Mouse (Mus musculus): ENCODE data around the gene Pjvk. TPM values are rescaled to one million over a fixed set of nuclear protein-coding genes. Genes with fewer than 3 reads are reported as not detected.
A peak's percentile ranks its signal among the peaks of the same experiment; 100 is the strongest.

The Pjvk gene
- polyA plus RNA-seq, 1 experiment from 2014 or later = 0.61 TPM

DNA sequence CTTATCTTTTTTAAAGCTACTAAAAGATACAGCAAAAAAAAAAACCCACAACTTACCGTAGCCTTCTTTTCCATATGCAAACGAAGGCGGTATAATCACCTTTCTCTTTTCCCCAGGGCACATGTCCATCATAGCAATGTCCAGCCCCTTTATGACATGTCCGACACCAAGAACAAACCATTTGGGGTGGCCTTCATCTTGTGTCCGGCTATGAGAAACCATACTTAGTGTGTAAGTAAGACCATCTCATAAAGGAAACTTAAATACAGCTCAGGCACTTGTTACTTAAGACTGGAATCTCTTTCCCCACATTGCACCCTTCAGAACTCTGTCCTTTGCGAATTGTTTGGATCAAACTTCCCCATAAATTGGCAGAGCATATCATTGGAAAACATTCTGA lies 23.4 kb downstream of the Pjvk start:
- Histone ChIP-seq H3K27ac (no peak overlapping the region), H3K4me2 (replicated peaks) (peak overlapping the region; percentile 64), H3K9me3 (no peaks in the 10 kb centered on the region), H3K4me3 (peak overlapping the region; percentile 48), H3K36me3 (no peaks in the 10 kb centered on the region), H3K4me1 (peaks cover 8% of the 10 kb centered on the region), H3K9ac (no peak overlapping the region), H3K27me3 (no peaks in the 10 kb centered on the region)
- 87% methylated on average over 6 of the region's 6 CpGs for WGBS
- no peak for ATAC-seq (ENCODE audit: insufficient number of reproducible peaks, insufficient read depth, low FRiP score, low TSS enrichment)

DNA sequence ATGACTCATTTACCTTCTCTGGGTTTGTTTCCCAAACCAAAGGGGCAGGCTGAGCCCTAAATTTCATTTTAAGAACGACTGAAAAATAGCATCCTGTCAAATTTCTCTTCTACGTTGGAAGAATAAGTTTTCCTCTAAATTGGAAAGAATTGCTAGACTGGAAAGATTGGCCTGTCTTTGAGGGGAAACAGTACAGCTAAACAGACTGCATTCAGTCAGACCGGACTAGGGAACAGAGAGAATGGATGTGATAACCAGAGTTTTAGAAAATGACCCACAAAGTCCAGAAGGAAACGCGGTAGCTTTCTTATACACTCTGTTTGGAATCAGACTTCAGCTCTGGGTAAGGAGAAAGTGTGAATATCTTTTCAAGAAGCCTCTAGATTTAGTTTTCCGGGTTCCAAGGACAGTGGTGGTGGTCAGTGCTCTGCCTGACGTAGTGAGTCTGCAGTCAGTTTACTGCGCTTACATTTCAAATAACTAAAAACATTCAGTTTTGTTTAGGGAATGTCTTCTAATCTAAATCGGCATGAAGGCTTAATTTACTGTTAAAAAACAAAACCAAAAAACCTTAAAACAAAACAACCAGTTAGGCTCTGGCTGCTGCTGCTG lies 24.0 kb downstream of the Pjvk start:
- no peaks in the 10 kb centered on the region for H3K36me3 ChIP-seq
- peak overlapping the region; percentile 83 for H3K27ac ChIP-seq
- H3K4me3 ChIP-seq = peak overlapping the region; percentile 48
- no peaks in the 10 kb centered on the region for H3K9me3 ChIP-seq
- peak overlapping the region; percentile 64 for H3K4me2 ChIP-seq (replicated peaks)
- 30% methylated on average over 9 of the region's 9 CpGs for WGBS
- no peaks in the 10 kb centered on the region for H3K27me3 ChIP-seq
- H3K4me1 ChIP-seq = peaks cover 10% of the 10 kb centered on the region
- peak overlapping the region; percentile 68 for H3K9ac ChIP-seq
- ATAC-seq (ENCODE audit: insufficient number of reproducible peaks, insufficient read depth, low FRiP score, low TSS enrichment) = no peak

DNA sequence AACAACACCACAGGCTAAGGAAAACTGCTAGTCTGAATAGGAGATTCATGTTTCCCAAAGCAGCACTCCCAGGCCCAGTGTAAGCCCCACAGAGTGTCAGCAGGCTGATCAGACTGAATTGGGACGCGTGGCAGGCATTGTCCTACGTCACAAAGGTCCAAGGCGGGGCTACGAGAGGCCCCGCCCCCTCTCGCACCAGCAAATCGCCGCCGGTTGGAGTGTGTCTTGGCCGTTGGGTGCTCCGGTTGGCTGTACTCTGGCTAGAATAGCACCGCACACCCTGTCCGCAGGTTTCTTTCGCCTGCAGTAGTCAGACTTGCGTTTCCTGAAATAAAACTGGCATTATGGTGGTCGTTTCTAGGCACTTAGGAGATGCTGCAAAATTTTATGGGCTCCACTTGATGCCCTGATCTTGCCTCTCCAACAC lies 24.7 kb downstream of the Pjvk start, which contains the start of gene Fkbp7:
Gene Fkbp7 (minus strand): TSS at position 151 of the 427 bp plus-strand sequence.
- Histone ChIP-seq H3K27me3 (no peaks in the 10 kb centered on the region), H3K4me1 (peaks cover 10% of the 10 kb centered on the region), H3K4me2 (replicated peaks) (peak within 1 kb of the TSS; percentile 64), H3K27ac (peak within 1 kb of the TSS; percentile 83), H3K4me3 (peak within 1 kb of the TSS; percentile 48), H3K9ac (peak within 1 kb of the TSS; percentile 68), H3K36me3 (no peaks in the 10 kb centered on the region), H3K9me3 (no peaks in the 10 kb centered on the region)
- under 1% methylated on average over 17 of the region's 17 CpGs for WGBS
- peak; percentile 92 for ATAC-seq (ENCODE audit: insufficient number of reproducible peaks, insufficient read depth, low FRiP score, low TSS enrichment)

- peak overlapping the region; percentile 48 for H3K4me3 ChIP-seq
- no peaks in the 10 kb centered on the region for H3K27me3 ChIP-seq
- no peaks in the 10 kb centered on the region for H3K9me3 ChIP-seq
- peaks cover 10% of the 10 kb centered on the region for H3K4me1 ChIP-seq
- H3K36me3 ChIP-seq = 0 out of 2 replicates have a peak, but pooled peaks cover 4% of the 10 kb centered on the region
- 0 out of 2 replicates have a peak overlapping the region, but pooled peaks have one; percentile 68 for H3K9ac ChIP-seq
- WGBS = 36% methylated on average over 7 of the region's 7 CpGs
- H3K4me2 ChIP-seq (replicated peaks) = peak overlapping the region; percentile 64
- no peak for ATAC-seq (ENCODE audit: insufficient number of reproducible peaks, insufficient read depth, low FRiP score, low TSS enrichment)
- H3K27ac ChIP-seq = peak overlapping the region; percentile 83; the same call in 1 of the 2 replicates
Observed at GRCm38 (mm10) chr2:76673472-76674081, 25.3 kb downstream of the Pjvk start.

DNA sequence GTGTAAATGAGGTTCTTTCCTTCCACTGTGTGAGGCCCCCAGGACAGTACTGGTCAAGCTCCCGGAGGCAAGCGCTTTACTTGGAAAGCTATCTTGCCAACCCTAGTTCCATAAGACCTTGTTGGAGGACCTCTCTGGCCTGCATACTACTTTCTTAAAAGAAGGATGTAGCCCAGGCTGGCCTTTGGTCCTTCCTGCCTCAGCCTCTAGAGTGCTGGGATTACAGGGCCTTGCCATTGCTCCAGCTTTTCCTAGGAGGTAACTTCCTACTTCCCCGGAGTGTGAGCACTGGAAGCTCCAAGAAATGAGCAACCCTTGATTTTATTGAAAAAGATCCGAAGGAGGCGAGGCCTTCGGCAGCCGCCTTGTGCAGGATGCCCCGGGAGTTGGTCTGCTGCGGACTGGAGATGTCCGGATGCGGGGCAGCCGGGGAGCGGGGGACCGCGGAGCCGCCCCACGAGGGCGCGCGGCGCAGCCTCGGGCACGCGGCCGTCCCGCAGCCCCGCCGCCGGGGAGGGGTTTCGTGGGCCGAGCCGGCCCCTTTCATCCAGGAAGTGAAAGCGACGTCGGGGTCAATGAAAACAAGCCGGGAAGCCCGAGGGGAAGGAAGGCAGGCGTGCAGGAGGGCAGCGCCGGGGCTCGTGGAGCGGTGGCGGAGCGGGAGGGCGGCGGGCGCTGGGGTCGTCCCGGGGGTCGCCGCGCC lies 26.6 kb downstream of the Pjvk start, which contains the start of gene Plekha3:
Gene Plekha3 (plus strand): TSS at position 557 of the 703 bp plus-strand sequence.
- WGBS = 5% methylated on average over 44 of the region's 52 CpGs
- peak; percentile 57 for ATAC-seq (ENCODE audit: insufficient number of reproducible peaks, insufficient read depth, low FRiP score, low TSS enrichment)
- H3K9ac ChIP-seq = peak within 1 kb of the TSS; percentile 88
- H3K4me1 ChIP-seq = peaks cover 10% of the 10 kb centered on the region
- H3K36me3 ChIP-seq = 0 out of 2 replicates have a peak, but pooled peaks cover 9% of the 10 kb centered on the region
- no peaks in the 10 kb centered on the region for H3K27me3 ChIP-seq
- peak within 1 kb of the TSS; percentile 56 for H3K4me2 ChIP-seq (replicated peaks)
- H3K4me3 ChIP-seq = peak within 1 kb of the TSS; percentile 78
- H3K9me3 ChIP-seq = no peaks in the 10 kb centered on the region
- H3K27ac ChIP-seq = peak within 1 kb of the TSS; percentile 85

GRCm38 (mm10) chr2:76675451-76675850 lies 27.2 kb downstream of the Pjvk start:
- peak; percentile 18; the same call in 1 of the 2 replicates for ATAC-seq (ENCODE audit: insufficient number of reproducible peaks, insufficient read depth, low FRiP score, low TSS enrichment)
- WGBS = under 1% methylated on average over 35 of the region's 44 CpGs

DNA sequence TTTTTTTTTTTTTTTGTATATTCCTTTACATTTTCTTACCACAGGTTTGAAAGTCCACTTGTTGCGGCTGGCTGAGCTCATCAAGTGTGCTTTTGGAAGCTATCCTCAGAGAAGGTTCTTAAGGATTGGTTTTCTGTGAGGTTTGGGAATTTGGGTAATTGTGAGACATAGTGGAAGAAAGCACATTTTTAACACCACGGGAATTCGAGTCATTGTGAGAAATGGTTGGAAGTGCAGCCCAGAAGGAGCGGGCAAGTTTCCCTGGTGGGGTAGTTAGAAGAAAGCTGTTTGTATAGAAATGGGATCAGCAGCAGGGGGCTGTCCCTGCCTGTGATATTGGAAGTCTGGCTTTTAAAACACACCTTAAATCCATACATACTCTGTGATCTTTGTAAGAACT lies 27.7 kb downstream of the Pjvk start:
- Histone ChIP-seq H3K9ac (peak overlapping the region; percentile 88; the same call in 1 of the 2 replicates), H3K9me3 (no peaks in the 10 kb centered on the region), H3K27ac (no peak overlapping the region), H3K4me1 (peaks cover 10% of the 10 kb centered on the region), H3K36me3 (0 out of 2 replicates have a peak, but pooled peaks cover 13% of the 10 kb centered on the region), H3K27me3 (no peaks in the 10 kb centered on the region), H3K4me2 (replicated peaks) (peak overlapping the region; percentile 56), H3K4me3 (peak overlapping the region; percentile 78)
- ATAC-seq (ENCODE audit: insufficient number of reproducible peaks, insufficient read depth, low FRiP score, low TSS enrichment) = no peak
- WGBS = 9% methylated on average over 4 of the region's 4 CpGs

More at GRCm38 (mm10) chr2:76675451-76675850, 27.2 kb downstream of the Pjvk start:
- Histone ChIP-seq H3K36me3 (0 out of 2 replicates have a peak, but pooled peaks cover 12% of the 10 kb centered on the region), H3K27ac (peak overlapping the region; percentile 85), H3K4me2 (replicated peaks) (peak overlapping the region; percentile 56), H3K9me3 (no peaks in the 10 kb centered on the region), H3K4me1 (peaks cover 10% of the 10 kb centered on the region), H3K9ac (peak overlapping the region; percentile 88), H3K4me3 (peak overlapping the region; percentile 78), H3K27me3 (no peaks in the 10 kb centered on the region)

DNA sequence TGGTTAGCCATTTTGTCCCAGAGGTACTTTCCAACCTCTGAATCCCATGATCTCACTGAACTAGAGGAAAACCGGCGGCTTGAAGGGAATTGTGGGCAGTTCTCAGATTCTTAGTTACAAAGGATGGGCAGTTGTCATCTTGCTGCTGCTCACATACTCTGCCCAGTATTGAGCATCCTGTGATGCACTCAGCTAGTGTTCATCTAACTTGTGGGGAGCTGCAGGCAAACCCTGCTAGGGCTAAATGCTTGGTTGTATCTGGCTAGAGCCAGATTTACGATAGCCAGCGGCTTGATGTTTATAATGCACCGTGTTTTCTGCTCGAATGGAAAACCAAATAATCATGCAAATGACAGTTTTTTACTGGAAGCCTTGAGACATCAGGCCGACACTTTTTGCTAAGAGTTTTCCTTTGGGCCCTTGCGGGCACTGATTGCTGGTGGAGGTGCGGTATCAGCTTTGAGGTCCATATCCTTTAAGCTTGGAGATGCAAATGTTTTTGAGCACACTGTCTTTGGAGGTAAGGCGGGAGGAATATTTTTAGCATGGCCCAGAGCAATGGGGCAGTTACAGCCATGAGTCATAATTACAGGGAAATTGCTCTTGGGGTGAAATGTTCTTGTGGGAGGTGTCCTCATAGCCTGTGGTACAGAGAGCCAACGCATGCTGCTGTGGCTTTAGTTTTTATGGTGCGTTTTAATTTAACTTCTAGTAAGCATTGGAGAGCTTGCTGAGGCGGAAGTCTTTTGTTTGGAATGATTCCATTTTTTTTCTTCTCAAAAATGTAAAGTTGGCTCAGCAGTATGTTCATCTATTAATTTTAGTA lies 28.3 kb downstream of the Pjvk start:
- Histone ChIP-seq H3K4me1 (peaks cover 10% of the 10 kb centered on the region), H3K36me3 (peaks cover 13% of the 10 kb centered on the region; the same call in 1 of the 2 replicates), H3K4me3 (peak overlapping the region; percentile 78), H3K27me3 (no peaks in the 10 kb centered on the region), H3K4me2 (replicated peaks) (peak overlapping the region; percentile 56), H3K9me3 (no peaks in the 10 kb centered on the region), H3K27ac (no peak overlapping the region), H3K9ac (0 out of 2 replicates have a peak overlapping the region, but pooled peaks have one; percentile 88)
- 60% methylated on average over 13 of the region's 13 CpGs for WGBS
- ATAC-seq (ENCODE audit: insufficient number of reproducible peaks, insufficient read depth, low FRiP score, low TSS enrichment) = no peak

DNA sequence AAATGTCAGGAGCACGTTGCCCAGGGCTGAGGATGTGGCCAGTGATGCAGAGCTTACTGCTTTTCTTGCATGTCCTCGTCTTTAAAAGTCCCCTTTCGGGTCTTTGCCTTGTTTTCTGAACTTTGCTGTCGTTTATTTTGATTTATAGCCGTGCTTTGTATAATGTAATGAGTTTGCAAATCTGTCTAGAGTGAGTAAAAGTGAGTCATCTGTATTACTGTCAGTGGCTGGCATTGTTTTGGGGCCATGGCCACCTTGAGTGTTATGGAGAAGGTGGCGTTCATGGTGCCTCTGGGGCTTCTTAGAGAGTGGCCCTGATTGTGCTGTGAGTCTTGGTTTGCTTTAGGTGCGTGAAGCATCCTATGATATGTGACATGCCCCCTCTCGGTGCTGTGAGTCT lies 34.0 kb downstream of the Pjvk start:
- WGBS = 92% methylated on average over 8 of the region's 8 CpGs
- Histone ChIP-seq H3K4me2 (replicated peaks) (no peak overlapping the region), H3K4me3 (no peak overlapping the region), H3K27me3 (no peaks in the 10 kb centered on the region), H3K9ac (no peak overlapping the region), H3K4me1 (no peaks in the 10 kb centered on the region), H3K36me3 (peaks cover 59% of the 10 kb centered on the region), H3K27ac (no peak overlapping the region), H3K9me3 (no peaks in the 10 kb centered on the region)
- ATAC-seq (ENCODE audit: insufficient number of reproducible peaks, insufficient read depth, low FRiP score, low TSS enrichment) = no peak

DNA sequence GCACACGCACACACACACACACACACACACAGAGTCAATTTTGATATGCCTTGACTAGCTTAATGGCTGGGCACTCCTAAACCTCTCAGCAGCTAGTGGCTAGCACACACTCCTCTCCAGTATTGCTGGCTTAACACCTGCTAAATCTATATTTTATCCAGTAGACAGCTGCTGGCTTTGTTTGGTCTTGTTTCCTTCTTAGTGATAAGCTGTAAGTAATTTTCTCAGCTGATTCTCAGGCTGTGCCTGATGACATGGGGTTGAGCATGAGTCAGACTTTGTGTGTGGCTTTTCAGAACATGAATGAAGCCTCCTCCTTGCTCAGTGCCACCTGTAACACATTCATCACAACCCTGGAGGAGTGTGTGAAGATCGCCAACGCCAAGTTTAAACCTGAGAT lies 38.7 kb downstream of the Pjvk start:
- Histone ChIP-seq H3K27ac (no peak overlapping the region), H3K4me3 (no peak overlapping the region), H3K4me2 (replicated peaks) (no peak overlapping the region), H3K4me1 (no peaks in the 10 kb centered on the region), H3K9me3 (no peaks in the 10 kb centered on the region), H3K36me3 (peaks cover 77% of the 10 kb centered on the region), H3K27me3 (no peaks in the 10 kb centered on the region), H3K9ac (no peak overlapping the region)
- WGBS = 92% methylated on average over 3 of the region's 3 CpGs
- ATAC-seq (ENCODE audit: insufficient number of reproducible peaks, insufficient read depth, low FRiP score, low TSS enrichment) = no peak

DNA sequence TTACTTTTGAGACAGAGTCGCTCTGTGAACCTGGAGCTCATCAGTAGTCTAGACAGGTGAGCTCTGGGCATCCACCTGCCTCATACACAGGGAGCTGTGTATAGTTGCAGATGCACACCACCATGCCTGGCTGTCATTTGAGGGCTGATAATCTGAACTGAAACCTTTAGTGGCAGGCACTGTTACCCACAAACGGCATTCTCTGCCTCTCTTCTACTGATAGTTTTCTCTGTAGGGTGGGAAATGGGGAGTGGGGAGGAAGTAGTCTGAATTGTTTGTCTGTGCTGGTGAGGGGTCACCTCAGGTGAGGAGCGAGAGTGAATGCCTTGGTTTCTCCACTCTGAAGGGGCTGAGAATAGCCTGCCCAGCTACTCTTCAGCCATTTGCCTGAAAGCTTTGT lies 39.3 kb downstream of the Pjvk start:
- Histone ChIP-seq H3K9ac (no peak overlapping the region), H3K4me1 (no peaks in the 10 kb centered on the region), H3K27me3 (no peaks in the 10 kb centered on the region), H3K9me3 (no peaks in the 10 kb centered on the region), H3K4me3 (no peak overlapping the region), H3K36me3 (peaks cover 75% of the 10 kb centered on the region), H3K4me2 (replicated peaks) (no peak overlapping the region), H3K27ac (no peak overlapping the region)
- ATAC-seq (ENCODE audit: insufficient number of reproducible peaks, insufficient read depth, low FRiP score, low TSS enrichment) = no peak
- 75% methylated on average over 3 of the region's 3 CpGs for WGBS
